Mouse (Mus musculus) heart, postnatal 10 days (tissue): ENCODE measurements at regions not wholly inside any gene's neighbourhood (a gene's known extent, or its start where the extent isn't known, plus 50 kb on each side); places are given as distances from the start of the nearest gene placed in this dataset.

Source experiments
- DNase-seq, 2 experiments: peaks; one replicate each; pipeline ENCODE4 v3.0.0; 2021
- intact Hi-C: fragments of 180-260 bp; cut with DNase I; formaldehyde crosslinking; loops from one replicate; pipeline ENCODE4 v1.15.1; 2025

DNA sequence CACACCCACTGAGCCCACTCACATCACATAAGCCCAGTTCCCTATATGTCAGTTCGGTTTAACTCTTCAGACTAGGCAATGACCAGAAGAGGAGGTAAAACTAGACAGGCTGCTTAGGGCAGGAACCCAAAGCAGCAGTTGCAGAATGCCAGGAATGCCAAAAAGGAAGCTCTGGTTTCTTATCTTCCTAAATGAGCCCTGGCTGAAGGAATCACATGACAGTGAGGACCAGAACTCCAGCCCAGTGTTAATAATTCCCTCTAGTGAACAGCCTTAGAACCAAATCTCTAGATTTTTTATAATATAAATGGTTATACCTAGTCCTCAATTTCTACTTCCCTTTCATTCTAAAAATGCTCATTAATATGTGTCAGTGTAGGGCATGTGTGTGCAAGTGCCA lies 65.8 kb upstream of the Vgll2 start:
- intact Hi-C loops, result no loop called here
- no peak for DNase-seq

DNA sequence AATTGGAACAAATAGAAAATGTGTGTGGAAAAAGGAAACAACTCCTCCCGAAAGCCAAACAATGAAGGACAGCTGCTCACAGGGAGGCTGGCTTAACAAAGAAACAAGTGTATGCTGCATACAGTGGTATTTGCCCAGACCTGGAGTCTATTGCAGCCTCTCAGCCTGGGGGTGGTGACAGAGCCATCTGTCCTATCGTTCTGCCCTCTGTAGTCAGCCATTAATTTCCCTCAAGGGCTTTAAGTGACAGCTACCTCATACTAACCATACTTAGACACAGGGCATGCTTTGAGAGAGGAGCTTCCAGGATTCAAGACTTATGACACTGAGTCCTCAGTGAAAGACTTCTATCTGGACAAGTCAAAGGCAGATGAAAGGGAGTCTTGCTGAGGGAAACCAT lies 60.8 kb upstream of the Vgll2 start:
- DNase-seq, result no peak
- intact Hi-C loops, result no loop called here

DNA sequence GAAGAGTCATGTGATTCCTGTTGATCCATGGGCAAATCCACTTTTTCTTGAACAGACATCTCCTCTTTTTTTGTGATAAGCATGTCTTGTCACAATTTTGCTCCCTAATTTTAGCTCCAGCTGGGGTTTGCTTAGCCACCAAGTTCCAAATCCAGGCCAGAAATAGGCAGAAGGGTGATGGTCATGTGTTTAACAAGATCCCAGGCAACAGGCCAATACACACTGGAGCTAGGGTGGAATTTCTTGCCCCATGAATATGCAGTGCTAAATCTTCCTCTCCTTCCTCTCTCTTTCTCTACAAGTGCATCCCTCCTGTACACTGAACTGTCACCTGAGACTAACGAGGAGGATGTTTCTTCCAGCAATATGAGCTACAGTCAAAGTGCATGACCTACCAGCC lies 58.6 kb upstream of the Vgll2 start:
- intact Hi-C loops, result no loop called here
- peak; percentile 32 to 38 for DNase-seq

DNA sequence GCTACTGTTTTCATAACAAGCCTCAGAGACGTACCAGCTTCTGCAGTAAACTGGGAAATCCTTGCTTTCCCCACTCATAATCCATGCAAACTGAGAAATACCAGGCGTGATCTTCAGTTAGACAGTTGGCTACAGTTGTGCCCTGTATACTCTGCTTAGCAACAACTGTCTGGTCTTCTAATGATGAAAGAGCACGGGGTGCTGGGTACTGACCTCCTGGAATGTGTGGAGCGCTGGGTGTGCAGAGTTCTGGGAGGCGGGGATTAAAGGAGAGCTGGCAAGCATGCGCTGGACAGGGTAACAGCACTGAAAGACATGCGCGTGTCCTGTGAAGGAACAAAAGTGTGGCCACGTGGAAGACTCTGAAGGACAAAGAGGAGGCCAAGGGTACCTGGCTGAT lies 52.2 kb upstream of the Vgll2 start:
- peak; percentile 24 to 29 for DNase-seq
- intact Hi-C loops, result no loop called here
